Mouse (Mus musculus): Measurements from ENCODE around the gene Cat. TPM values are rescaled to one million over a fixed set of nuclear protein-coding genes. Genes with fewer than 3 reads are reported as not detected.

Gene Cat
- polyA plus RNA-seq, 1 experiment from 2014 or later = 87.3 TPM

GRCm38 (mm10) chr2:103436534-103436933 is 48.4 kb downstream of the Cat start:
- peak; percentile 33; the same call in 1 of the 2 replicates for ATAC-seq (ENCODE audit: insufficient number of reproducible peaks, low FRiP score)
- 29% methylated on average over 5 of the region's 5 CpGs for WGBS
- H3K4me2 ChIP-seq = no peak overlapping the region
- no peak overlapping the region for H3K4me3 ChIP-seq
- H3K27me3 ChIP-seq (replicated peaks) = no peaks in the 10 kb centered on the region
- no peak overlapping the region for H3K9ac ChIP-seq
- H3K27ac ChIP-seq (ENCODE audit: poor library complexity, severe bottlenecking) = peak overlapping the region; percentile 61
- H3K4me1 ChIP-seq (replicated peaks) = peaks cover 33% of the 10 kb centered on the region
- H3K36me3 ChIP-seq = no peaks in the 10 kb centered on the region
- no peaks in the 10 kb centered on the region for H3K9me3 ChIP-seq (replicated peaks)

GRCm38 (mm10) chr2:103435110-103435509 is 49.9 kb downstream of the Cat start:
- no peak overlapping the region for H3K9ac ChIP-seq
- H3K27ac ChIP-seq (ENCODE audit: poor library complexity, severe bottlenecking) = no peak overlapping the region
- no peak overlapping the region for H3K4me3 ChIP-seq
- H3K36me3 ChIP-seq = no peaks in the 10 kb centered on the region
- H3K4me1 ChIP-seq (replicated peaks) = peaks cover 35% of the 10 kb centered on the region
- 80% methylated on average over 2 of the region's 2 CpGs for WGBS
- ATAC-seq (ENCODE audit: insufficient number of reproducible peaks, low FRiP score) = no peak
- no peak overlapping the region for H3K4me2 ChIP-seq
- H3K27me3 ChIP-seq (replicated peaks) = no peaks in the 10 kb centered on the region
- no peaks in the 10 kb centered on the region for H3K9me3 ChIP-seq (replicated peaks)

GRCm38 (mm10) chr2:103432695-103433275 is 52.2 kb downstream of the Cat start:
- Histone ChIP-seq H3K27me3 (replicated peaks) (no peaks in the 10 kb centered on the region), H3K9me3 (replicated peaks) (no peaks in the 10 kb centered on the region), H3K4me1 (replicated peaks) (peaks cover 28% of the 10 kb centered on the region), H3K27ac (ENCODE audit: poor library complexity, severe bottlenecking) (peak overlapping the region; percentile 59; the same call in 1 of the 2 replicates), H3K4me3 (no peak overlapping the region), H3K4me2 (no peak overlapping the region), H3K9ac (no peak overlapping the region), H3K36me3 (no peaks in the 10 kb centered on the region)
- 23% methylated on average over 8 of the region's 8 CpGs for WGBS
- ATAC-seq (ENCODE audit: insufficient number of reproducible peaks, low FRiP score) = peak; percentile 62

GRCm38 (mm10) chr2:103430712-103431111 is 54.2 kb downstream of the Cat start:
- no peaks in the 10 kb centered on the region for H3K9me3 ChIP-seq (replicated peaks)
- WGBS = 29% methylated on average over 1 of the region's 1 CpGs
- H3K9ac ChIP-seq = no peak overlapping the region
- peaks cover 14% of the 10 kb centered on the region for H3K4me1 ChIP-seq (replicated peaks)
- H3K4me3 ChIP-seq = no peak overlapping the region
- H3K4me2 ChIP-seq = no peak overlapping the region
- no peaks in the 10 kb centered on the region for H3K27me3 ChIP-seq (replicated peaks)
- ATAC-seq (ENCODE audit: insufficient number of reproducible peaks, low FRiP score) = no peak
- no peak overlapping the region for H3K27ac ChIP-seq (ENCODE audit: poor library complexity, severe bottlenecking)
- no peaks in the 10 kb centered on the region for H3K36me3 ChIP-seq

- H3K36me3 ChIP-seq = no peaks in the 10 kb centered on the region
- no peak overlapping the region for H3K4me3 ChIP-seq
- no peak overlapping the region for H3K9ac ChIP-seq
- no peaks in the 10 kb centered on the region for H3K9me3 ChIP-seq (replicated peaks)
- no peak overlapping the region for H3K4me2 ChIP-seq
- no peak overlapping the region for H3K27ac ChIP-seq (ENCODE audit: poor library complexity, severe bottlenecking)
- ATAC-seq (ENCODE audit: insufficient number of reproducible peaks, low FRiP score) = no peak
- 86% methylated on average over 3 of the region's 3 CpGs for WGBS
- no peaks in the 10 kb centered on the region for H3K27me3 ChIP-seq (replicated peaks)
- peaks cover 23% of the 10 kb centered on the region for H3K4me1 ChIP-seq (replicated peaks)
These were observed 56.6 kb downstream of the Cat start for GRCm38 (mm10) chr2:103428356-103428755.

- ATAC-seq (ENCODE audit: insufficient number of reproducible peaks, low FRiP score) = no peak
- no peaks in the 10 kb centered on the region for H3K9me3 ChIP-seq (replicated peaks)
- H3K4me2 ChIP-seq = no peak overlapping the region
- no peak overlapping the region for H3K4me3 ChIP-seq
- no peak overlapping the region for H3K27ac ChIP-seq (ENCODE audit: poor library complexity, severe bottlenecking)
- 56% methylated on average over 11 of the region's 11 CpGs for WGBS
- no peaks in the 10 kb centered on the region for H3K36me3 ChIP-seq
- peaks cover 17% of the 10 kb centered on the region for H3K4me1 ChIP-seq (replicated peaks)
- H3K27me3 ChIP-seq (replicated peaks) = no peaks in the 10 kb centered on the region
- no peak overlapping the region for H3K9ac ChIP-seq
These were observed 59.4 kb downstream of the Cat start for GRCm38 (mm10) chr2:103425456-103426063.

- 0 out of 2 replicates have a peak overlapping the region, but pooled peaks have one; percentile 19 for H3K9ac ChIP-seq
- ATAC-seq (ENCODE audit: insufficient number of reproducible peaks, low FRiP score) = peak; percentile 45; the same call in 1 of the 2 replicates
- WGBS = 17% methylated on average over 12 of the region's 12 CpGs
- 0 out of 2 replicates have a peak overlapping the region, but pooled peaks have one; percentile 9 for H3K4me2 ChIP-seq
- no peak overlapping the region for H3K27ac ChIP-seq (ENCODE audit: poor library complexity, severe bottlenecking)
- no peaks in the 10 kb centered on the region for H3K36me3 ChIP-seq
- H3K27me3 ChIP-seq (replicated peaks) = no peaks in the 10 kb centered on the region
- H3K4me3 ChIP-seq = no peak overlapping the region
- no peaks in the 10 kb centered on the region for H3K9me3 ChIP-seq (replicated peaks)
- peaks cover 17% of the 10 kb centered on the region for H3K4me1 ChIP-seq (replicated peaks)
These were observed 60.5 kb downstream of the Cat start for GRCm38 (mm10) chr2:103424349-103425026.

- WGBS = 71% methylated on average over 12 of the region's 12 CpGs
- Histone ChIP-seq H3K27ac (ENCODE audit: poor library complexity, severe bottlenecking) (no peak overlapping the region), H3K9ac (no peak overlapping the region), H3K4me2 (0 out of 2 replicates have a peak overlapping the region, but pooled peaks have one; percentile 9), H3K4me3 (no peak overlapping the region), H3K4me1 (replicated peaks) (peaks cover 17% of the 10 kb centered on the region), H3K36me3 (no peaks in the 10 kb centered on the region), H3K27me3 (replicated peaks) (no peaks in the 10 kb centered on the region), H3K9me3 (replicated peaks) (no peaks in the 10 kb centered on the region)
- ATAC-seq (ENCODE audit: insufficient number of reproducible peaks, low FRiP score) = no peak
These were observed 61.1 kb downstream of the Cat start for GRCm38 (mm10) chr2:103423884-103424283.

GRCm38 (mm10) chr2:103420650-103421507 is 64.1 kb downstream of the Cat start:
- H3K4me1 ChIP-seq (replicated peaks) = peaks cover 18% of the 10 kb centered on the region
- 45% methylated on average over 15 of the region's 15 CpGs for WGBS
- no peak; the same call in 1 of the 2 replicates for ATAC-seq (ENCODE audit: insufficient number of reproducible peaks, low FRiP score)
- H3K9ac ChIP-seq = no peak overlapping the region
- no peak overlapping the region for H3K4me3 ChIP-seq
- no peaks in the 10 kb centered on the region for H3K27me3 ChIP-seq (replicated peaks)
- H3K27ac ChIP-seq (ENCODE audit: poor library complexity, severe bottlenecking) = no peak overlapping the region
- H3K9me3 ChIP-seq (replicated peaks) = no peaks in the 10 kb centered on the region
- H3K36me3 ChIP-seq = no peaks in the 10 kb centered on the region
- H3K4me2 ChIP-seq = no peak overlapping the region

- ATAC-seq (ENCODE audit: insufficient number of reproducible peaks, low FRiP score) = no peak
- Histone ChIP-seq H3K4me3 (no peak overlapping the region), H3K9ac (no peak overlapping the region), H3K4me1 (replicated peaks) (peaks cover 10% of the 10 kb centered on the region), H3K9me3 (replicated peaks) (no peaks in the 10 kb centered on the region), H3K36me3 (no peaks in the 10 kb centered on the region), H3K27me3 (replicated peaks) (no peaks in the 10 kb centered on the region), H3K4me2 (no peak overlapping the region), H3K27ac (ENCODE audit: poor library complexity, severe bottlenecking) (no peak overlapping the region)
- 33% methylated on average over 3 of the region's 3 CpGs for WGBS
These were observed 69.2 kb downstream of the Cat start for GRCm38 (mm10) chr2:103415774-103416173.

GRCm38 (mm10) chr2:103413381-103413780 is 71.6 kb downstream of the Cat start:
- Histone ChIP-seq H3K27me3 (replicated peaks) (no peaks in the 10 kb centered on the region), H3K4me1 (replicated peaks) (peaks cover 8% of the 10 kb centered on the region), H3K36me3 (no peaks in the 10 kb centered on the region), H3K4me2 (no peak overlapping the region), H3K9ac (no peak overlapping the region), H3K4me3 (no peak overlapping the region), H3K9me3 (replicated peaks) (no peaks in the 10 kb centered on the region), H3K27ac (ENCODE audit: poor library complexity, severe bottlenecking) (no peak overlapping the region)
- ATAC-seq (ENCODE audit: insufficient number of reproducible peaks, low FRiP score) = no peak
- WGBS = 63% methylated on average over 5 of the region's 5 CpGs

Measured in heart, embryonic 12.5 days (tissue).